Mouse (Mus musculus) gastrocnemius, postnatal 36 days (tissue): ENCODE measurements around the gene Zfp524. TPM values are rescaled to one million over a fixed set of nuclear protein-coding genes. Genes with fewer than 3 reads are reported as not detected.
"Not testable (repeated sequence)": the region's sequence is repeated elsewhere in the genome, so short reads cannot be mapped to it uniquely, and the experiment has no call there.

Experiments used
- DNase-seq, 2 experiments: peaks; one replicate each; pipeline ENCODE4 v3.0.0; 2022
- intact Hi-C: fragments of 180-260 bp; cut with DNase I; formaldehyde crosslinking; loops from one replicate; pipeline ENCODE4 v1.15.1; 2025
- long read RNA-seq, 2 experiments: library from polyadenylated mRNA; stranded (forward); transcript quantifications; one replicate each; pipeline ENCODE4 v2.0.0; 2021
- total RNA-seq, 2 experiments: library from RNA; stranded (reverse); gene quantifications; 2 replicates each; pipeline ENCODE4 v1.2.3; 2021

Zfp524 gene
- 1 to 10 TPM; 6.9 TPM for total RNA-seq
- long read RNA-seq, experiment 1, transcript Zfp524-201 (2 exons, 1,142 nt), result major isoform, 9 of 9 reads
- long read RNA-seq, experiment 1, partial matches to known transcripts, result 0 of 9 reads
- long read RNA-seq, experiment 1, other reads (novel, unspliced or antisense), result 0 of 9 reads
- long read RNA-seq, experiment 2, transcript Zfp524-201 (2 exons, 1,142 nt), result major isoform, 8 of 8 reads
- long read RNA-seq, experiment 2, partial matches to known transcripts, result 0 of 8 reads
- long read RNA-seq, experiment 2, other reads (novel, unspliced or antisense), result 0 of 8 reads

DNA sequence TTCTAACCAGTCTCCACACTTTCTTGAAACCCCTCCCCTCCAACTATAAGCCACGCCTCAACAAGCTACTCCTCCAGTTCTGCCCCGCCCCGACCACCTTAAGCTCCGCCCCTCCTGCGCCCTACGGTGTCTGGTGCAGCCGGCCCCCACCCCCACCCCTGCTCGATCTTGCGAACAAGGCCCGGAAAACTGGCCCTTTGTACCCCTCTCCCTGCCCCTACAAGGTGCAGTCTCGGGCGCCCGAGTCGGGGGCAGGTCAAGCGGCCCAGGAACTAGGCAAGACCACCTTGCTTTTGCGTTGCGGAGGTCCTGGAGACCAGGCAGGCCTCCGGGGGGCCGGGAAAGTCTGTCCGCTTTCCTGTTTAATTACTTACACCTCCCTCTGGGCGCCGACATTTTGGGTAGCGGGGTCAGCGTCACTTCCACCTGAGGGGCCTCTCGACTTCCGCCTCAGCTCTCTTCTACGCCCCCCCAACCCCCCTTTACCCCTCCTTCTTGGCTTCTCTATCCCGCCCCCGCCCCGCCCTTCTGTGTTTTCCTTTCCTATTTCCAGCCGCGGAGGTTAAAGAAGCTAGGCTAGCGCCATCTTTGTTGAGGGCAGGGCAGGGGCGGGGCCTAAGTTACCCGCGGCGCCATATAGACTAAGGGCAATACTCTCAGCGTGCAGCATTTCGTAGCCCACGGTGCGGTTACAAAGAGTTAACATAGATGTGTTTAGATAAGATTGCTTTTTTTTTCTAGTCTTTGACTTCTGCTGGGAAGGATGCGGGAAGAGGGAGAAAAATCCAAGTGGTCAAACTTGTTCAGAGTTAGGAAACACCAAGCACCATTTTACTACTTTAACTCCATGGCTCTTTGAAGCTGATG, at the start of gene Zfp524, which contains the start of gene Fiz1:
Zfp524 (plus strand) TSS at position 165 of the 867 bp plus-strand sequence.
Fiz1 (minus strand) TSS at position 447 of the 867 bp plus-strand sequence.
- DNase-seq, result peak; percentile 95 to 98
- intact Hi-C loops, result no loop called here

DNA sequence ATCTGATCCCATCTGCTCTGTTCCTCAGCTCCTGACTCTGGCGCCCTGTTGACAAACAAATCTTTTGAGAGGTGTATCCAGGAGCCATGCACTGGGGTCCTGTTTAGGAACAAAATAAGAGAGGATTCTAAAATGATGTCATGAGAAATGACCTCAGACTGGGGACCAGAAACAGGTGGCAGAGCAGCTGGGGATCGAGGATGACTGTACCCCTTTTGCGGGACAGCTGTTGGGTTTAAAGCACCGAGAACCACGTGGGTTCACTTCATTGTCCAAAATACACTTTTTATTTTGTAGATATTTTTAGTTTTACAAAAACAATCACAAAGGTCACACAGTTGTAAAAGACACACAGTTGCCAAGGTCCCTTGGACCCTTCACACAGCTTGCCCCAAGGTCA, 49.2 kb upstream of the Zfp524 start:
- no peak for DNase-seq
- intact Hi-C loops, result loop anchor here (1.0 kb wide), 1 partner anchor 22 kb away; no protein-coding TSS in a partner anchor

DNA sequence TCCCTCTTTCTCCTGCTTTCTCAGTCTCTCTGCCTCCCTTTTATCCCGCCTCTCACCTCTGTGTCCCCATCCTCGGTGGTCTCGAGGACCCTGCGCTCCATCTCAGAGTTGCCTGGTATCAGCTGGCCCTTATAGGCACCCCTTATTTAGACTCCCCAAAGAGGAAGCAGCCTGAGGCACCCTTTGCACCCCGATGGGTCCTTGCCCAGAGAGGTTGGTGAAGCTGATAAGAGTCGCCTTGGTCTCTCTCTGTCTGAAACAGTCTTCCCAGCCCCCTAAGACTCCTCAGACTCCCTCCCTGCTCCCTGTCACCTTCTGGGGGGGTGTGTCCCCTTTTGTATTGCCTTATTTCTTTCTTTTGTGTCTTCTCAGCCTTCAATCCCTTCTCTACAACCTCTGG, 43.1 kb upstream of the Zfp524 start, which contains the start of gene Sbk3:
Sbk3 (minus strand) TSS at position 101 of the 400 bp plus-strand sequence.
- no peak for DNase-seq
- intact Hi-C loops, result no loop called here

DNA sequence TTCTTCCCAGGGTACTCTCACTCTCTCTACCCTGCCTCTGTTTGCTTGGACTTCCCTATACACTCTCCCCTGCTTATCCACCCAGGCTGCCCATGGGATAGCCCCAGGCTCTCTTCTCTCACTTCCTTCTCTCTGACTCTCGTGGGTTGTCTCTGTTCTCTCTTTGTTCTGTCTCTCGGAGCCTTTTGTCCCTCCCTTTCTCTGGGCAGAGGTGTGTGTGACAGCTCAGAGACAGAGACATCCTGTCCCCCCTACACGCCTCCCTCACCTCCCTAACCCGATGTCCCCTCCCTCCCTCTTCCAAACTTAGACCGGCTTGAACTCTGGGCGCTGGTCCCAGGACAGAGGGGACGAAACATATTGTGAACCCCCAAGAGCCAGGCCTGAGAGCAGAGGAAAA, 42.5 kb upstream of the Zfp524 start:
- intact Hi-C loops, result no loop called here
- no peak for DNase-seq

DNA sequence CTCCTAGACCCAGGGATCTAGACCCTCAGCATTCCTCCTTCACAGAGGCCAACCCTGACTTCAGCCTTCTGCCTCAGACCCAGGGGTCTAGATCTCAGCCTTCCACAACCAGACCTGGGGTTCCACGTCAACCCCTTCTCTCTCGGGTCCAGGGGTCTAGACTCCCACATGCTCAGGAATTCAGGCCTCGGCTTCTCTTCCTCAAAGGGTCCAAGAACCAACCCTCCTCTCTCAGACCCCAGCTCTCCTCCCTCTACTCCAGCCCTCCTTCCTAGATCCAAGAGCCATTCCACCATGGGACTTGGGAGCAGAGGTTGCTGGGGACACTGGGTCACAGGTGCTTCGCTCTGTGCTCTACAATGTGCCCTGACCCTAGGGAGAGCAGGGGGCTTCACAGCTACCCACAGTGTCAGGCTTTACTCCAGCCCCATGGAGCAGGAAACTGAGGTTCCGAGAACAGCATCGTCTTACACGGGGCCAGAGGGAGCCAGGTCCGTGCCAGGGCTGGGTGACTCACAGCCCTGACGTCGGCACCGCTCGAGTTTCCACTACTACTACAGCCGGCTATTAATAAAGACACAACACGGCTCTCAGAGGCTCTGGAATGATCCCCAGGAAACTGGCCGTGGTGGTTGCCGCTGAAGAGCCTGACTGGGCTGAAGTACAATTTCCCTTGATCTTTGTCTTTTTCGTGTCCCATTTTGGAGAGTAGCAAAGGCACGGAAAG, 41.7 kb upstream of the Zfp524 start:
- intact Hi-C loops, result no loop called here
- peak; percentile 68 to 71 for DNase-seq

DNA sequence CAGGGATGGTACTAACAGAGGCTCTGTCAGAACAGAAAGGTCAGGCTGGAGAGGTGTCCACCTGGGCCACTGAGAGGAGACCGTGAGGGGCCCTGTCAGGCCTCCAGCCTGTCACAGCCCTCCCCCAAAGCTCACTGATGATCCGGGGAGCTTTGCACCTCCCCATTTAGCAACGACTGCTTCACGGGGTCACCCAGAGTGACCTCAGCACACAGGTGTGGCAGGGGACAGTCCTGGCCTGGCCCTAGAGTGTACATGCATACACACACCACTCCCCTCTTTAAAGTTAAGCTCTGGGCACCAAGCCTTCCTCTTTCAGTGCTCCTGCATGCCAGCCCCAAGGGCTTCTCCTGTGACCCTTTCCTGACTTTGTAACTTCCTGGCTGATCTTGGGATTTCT, 38.8 kb upstream of the Zfp524 start:
- intact Hi-C loops, result no loop called here
- DNase-seq, result no peak

DNA sequence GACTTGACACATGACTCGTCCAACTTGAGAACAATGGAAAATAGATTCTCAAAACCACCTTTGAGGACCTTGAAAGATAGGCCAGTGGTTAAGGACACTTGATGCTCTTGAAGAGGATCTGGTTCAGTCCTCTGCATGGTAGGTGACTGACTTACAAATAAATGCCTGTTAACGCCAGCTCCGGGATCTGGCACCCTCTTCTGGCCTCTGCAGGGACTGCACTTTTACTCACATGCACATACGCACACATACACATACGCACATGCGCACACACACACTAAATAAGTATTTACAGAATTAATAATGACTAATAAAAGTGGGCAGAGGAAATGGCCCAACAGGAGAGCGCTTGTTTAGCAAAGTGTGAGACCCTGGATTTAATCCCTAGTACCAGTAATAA, 37.4 kb upstream of the Zfp524 start:
- intact Hi-C loops, result no loop called here
- DNase-seq, result no peak

DNA sequence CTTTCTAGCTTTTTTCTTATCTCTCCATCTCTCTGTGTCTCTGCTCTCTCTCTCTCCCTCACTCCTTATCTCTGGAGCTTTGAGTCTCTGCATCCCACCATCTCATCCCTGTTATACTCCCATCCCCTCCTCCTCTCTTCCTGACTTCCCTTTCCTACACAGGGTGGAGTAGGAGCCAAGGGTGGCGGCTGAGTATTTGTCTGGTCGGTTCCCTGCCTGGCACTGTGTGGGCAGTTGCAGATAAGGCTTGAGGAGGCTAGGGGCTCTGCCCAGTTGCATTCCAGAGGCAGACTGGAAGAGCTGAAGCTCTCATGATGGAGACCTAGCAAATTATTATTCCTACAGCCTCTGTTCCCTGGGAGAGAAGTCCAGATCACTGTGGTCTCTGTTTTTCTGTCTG, 26.0 kb upstream of the Zfp524 start:
- DNase-seq, result no peak
- intact Hi-C loops, result no loop called here

DNA sequence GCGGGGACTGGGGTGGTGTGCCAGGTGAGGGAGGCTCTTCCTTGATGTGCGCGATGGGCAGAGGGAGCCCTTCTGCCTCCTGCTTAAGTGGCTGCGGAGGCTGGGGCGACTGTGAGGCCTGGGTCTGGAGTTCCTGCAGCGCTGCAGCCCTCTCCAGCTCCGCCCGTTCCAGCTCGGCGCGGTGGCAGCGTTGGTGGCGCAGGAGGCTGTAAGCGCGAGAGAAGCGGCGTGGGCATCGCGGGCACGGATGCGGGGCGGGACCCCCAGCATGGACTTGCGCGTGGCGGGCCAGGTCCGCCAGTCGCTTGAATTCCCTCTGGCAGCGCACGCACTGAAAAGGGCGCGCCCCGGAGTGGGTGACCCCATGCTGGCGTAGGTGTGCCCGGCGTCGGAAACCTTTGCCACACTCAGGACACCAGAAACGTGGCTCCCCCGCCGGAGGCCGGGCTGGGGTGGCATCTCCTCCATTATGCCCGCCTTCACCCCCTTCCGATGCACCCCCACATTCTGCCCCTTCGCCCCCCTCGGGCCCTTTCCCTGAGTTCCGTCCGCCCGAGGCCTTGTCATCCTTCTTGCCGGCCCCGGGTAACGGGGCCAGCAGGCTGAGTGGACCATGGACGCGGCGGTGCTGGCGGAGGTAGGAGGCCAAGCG, 20.7 kb upstream of the Zfp524 start:
- intact Hi-C loops, result no loop called here

DNA sequence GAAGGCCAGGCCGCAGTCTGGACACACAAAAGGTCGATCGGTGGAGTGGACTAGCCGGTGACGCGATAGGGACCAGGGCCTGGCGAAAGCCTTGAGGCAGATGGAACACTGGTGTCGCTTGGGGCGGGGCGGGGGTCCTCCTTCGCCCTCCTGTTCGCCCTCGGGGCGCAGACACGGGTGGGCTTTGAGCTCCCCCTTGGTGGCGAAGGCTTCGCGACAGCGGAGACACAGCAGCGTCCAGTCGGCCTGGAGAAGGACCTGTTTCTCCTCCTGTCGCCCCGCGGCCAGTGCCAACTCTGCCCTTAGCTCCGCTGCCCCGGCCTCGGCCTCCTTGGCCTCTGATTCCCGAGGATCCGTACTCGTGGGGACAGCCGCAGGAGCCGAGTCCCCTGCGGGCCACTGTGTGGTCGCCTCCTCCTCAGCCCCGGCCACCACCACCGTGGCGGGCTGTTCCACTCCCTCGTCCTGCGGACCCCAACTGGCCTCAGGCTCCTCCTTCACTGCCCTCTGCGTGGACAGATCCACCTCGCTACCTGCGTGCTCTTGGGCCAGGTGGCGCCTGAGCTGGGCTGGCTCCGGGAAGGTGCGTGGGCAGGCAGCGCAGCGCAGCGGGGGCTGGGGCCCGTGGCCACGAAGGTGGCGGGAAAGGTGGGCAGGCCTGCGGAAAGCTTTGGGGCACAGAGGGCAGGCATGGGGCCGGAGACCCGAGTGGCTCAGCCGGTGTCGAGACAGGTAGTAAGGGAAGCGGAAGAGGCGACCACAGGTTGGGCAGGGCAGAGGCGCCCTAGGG, 20.0 kb upstream of the Zfp524 start:
- intact Hi-C loops, result no loop called here
- no peak for DNase-seq

More for the DNA sequence above, 20.7 kb upstream of the Zfp524 start:
- no peak for DNase-seq

DNA sequence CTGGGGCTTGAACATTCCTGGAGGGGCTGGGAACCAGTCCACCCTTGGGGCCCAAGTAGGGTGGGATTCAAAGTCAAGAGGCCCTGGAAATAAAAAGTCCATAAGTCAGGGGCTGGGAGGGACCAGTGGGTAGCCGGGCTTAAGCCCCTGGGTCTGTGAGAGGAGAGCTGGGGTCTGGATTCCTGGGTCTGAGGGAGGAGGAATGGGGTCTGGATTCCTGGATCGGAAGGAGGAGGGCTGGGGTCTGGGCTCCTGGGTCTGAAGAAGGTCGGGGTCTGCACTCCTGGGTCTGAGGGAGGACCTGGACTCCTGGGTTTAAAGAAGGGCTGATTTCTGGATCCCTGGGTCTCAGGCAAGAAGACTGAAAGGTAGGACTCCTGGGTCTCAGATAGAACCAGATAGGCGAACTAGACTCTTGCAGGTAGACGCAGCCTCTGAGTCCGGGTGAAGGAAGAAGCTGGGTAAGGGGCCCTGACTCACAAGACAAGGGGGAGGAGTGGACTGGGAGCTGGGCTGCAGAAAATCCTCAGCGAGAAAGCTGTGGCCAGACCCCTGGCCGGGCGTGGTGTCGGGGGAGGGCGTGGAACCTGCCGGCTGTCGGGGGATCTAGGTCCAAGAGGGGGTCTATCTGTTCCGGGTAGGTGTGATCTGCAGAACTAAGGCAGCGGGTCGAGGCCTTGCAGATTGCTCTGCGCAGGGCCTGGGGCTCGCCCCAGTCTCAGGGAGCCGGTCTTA, 18.8 kb upstream of the Zfp524 start:
- DNase-seq, result no peak
- intact Hi-C loops, result no loop called here

DNA sequence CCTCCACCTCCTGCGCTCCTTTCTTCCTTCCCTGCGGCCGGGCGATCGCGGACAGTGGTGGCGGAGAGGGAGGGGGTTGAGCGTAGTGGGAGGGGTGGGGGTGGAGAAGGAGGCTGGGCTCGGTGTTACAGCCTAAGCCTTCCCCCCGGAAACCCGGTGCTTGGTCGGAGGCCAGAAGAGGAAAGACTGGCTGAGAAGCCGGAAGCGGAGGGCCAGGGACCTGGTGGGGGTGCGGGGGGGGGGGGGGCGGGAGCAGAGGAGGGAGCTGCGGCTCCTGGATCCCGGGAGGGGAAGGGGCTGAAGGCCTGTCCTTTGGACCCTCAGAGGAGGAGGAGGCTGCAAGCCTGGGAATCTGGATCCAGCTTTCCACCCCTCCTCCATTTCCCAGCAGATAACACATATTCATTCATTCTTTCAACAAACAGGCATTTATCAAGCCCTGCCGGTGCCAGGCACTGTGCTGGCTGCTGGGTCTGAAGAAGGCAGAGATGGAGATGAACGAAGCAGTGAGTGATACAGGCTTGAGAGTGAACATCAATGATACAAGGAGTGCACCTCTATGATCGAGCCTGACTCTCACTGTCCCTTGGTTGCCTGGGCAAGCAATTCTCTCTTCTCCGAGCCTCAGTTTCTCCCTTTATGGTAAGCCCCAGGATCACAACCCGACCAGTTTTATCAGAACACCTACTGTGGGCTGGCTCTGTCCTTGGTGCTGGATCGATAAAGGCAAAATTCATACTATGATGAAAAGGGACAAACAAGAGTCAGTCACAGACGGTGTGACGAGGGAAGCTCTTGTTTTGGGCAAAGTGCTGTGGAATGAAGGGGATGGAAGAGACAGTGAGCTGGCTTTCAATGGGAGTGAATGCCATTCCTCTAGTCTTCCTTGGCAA, 18.0 kb upstream of the Zfp524 start, which contains the start of gene Zfp579:
Zfp579 (minus strand) TSS at position 156 of the 893 bp plus-strand sequence.
- intact Hi-C loops, result no loop called here
- DNase-seq, result peak; percentile 93 to 94

DNA sequence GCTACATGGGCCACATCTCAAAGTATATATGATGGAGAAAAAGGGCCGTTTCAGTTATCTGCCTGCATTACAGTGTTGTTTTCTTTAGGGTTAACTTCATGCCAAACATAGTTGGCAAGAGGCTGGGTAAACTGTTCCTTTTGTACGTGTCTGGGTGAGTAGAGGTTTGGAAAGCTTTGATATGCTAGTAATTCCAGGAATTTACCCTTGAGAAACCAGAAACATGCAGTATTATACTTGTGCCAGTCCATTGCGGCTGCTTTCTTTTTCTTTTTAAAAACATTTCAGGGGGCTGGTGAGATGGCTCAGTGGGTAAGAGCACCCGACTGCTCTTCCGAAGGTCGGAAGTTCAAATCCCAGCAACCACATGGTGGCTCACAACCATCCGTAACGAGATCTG, 17.3 kb upstream of the Zfp524 start:
- no peak for DNase-seq
- intact Hi-C loops, result no loop called here

DNA sequence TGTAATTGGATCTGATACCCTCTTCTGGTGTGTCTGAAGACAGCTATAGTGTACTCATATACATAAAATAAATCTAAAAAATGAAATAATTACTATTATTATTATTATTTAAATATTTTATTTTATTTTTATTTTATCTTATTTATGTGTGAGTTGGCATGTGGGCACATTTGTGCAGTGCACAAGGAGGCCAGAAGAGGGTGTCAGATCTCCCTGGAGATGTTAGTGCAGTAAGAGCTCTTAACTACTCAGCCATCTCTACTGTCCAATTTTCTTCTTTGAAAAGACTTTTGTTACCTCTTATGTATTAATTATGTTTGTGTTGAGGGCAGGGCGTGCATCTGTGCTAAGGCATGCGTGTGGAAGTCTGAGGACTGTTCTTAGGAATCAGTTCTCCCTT, 14.3 kb upstream of the Zfp524 start:
- DNase-seq, result no peak
- intact Hi-C loops, result no loop called here

DNA sequence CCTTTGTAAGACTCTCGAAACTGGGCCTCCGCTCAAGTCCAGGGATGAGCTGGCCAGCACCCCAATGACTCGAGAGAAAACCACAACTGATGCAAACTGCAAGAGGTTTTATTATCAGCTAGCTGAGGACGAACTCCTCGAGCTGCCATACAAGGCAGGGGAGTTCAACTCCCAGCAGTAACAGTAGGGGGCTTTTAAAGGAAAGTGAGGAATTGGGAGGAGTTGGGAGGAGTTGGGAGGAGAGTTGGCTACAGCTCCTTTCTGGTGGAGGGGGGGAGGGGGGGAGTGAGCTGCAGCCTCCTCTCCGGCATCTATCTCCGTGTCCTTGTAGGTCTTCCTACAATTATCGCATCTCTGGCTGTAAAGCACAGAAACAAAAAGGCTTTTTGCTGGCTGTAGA, 11.3 kb upstream of the Zfp524 start:
- DNase-seq, intact Hi-C loops: not testable (repeated sequence)

DNA sequence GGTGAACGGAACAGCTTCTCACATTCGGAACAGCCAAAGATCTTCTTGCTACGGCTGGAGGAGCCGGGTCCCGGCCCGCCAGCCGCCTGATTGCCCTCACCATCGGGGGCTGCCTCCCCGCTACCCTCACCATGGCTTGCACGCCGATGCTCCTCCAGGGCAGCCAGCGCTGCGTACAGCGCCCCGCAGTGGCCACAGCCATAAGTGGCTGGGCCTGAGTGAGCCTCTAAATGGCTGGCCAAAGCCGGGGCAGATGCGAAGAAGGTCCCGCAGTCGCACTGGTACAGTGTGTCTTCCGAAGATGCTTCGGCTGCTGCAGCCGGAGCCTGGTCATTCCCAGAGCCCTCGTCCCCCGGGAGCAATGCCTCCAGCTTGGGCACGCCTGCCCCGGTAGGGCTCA, 6.0 kb upstream of the Zfp524 start:
- no peak for DNase-seq
- intact Hi-C loops, result loop anchor here (5.0 kb wide), 1 partner anchor 44 kb away; the partner anchor contains the start of gene Zfp580

DNA sequence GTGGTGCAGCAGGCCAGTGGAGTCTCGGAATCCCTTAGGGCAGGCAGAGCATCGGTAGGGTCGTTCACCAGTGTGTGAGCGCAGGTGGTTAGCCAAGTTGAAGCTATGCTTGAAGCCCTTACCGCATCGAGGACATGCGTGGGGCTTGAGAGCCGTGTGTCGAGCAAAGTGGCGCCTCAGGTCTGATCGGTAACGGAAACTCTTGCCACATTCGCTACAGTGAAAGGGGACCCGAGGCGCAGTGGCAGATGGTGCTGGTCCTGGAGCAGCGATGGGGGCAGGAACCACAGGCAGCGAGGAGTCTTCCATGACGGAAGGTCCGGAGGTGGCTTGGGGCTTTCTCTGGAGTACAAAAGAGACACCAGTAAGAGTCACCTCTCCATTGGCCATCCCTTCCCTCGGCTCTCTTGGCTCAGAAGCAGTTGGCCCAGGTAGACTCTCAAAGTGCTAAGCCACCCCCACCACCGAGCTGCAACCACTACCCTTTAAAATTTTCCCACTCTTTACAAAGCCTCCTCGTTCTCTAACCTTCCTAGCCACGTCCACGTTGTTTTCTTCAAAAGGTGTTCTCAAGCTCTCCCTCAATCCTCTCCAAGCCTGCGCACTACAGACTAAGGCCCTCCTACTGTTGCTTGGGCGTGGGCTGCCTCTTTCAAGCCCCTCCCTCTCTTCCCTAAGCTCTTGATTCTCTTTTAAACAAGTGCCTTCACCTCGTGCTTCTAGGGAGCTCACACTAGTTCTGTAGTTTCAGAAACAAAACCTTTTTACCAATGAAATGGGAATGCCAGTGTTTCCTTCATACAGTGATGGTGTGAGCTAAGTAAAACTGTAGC, 1.3 kb upstream of the Zfp524 start:
- intact Hi-C loops, result no loop called here
- DNase-seq, result no peak
